Mouse (Mus musculus) heart, adult 2 months (tissue): ENCODE results near the gene Mrps9.

Experiments
- CTCF ChIP-seq: fragments of 200-600 bp; IDR thresholded peaks from 2 replicates; pipeline ENCODE4 v1.8.1; 2022; ENCODE audit warnings: antibody characterized with exemption, mild to moderate bottlenecking, moderate library complexity
- EP300 ChIP-seq: fragments of 200-500 bp; IDR thresholded peaks from 2 replicates; pipeline ENCODE4 v1.6.1; 2011; ENCODE audit warnings: low read depth, low read length, control low read depth; ENCODE audit not compliant: insufficient read depth
- POLR2A ChIP-seq: fragments of 200-500 bp; IDR thresholded peaks from 2 replicates; pipeline ENCODE4 v1.6.1; 2011; ENCODE audit warnings: mild to moderate bottlenecking, low read depth, low read length, control low read depth; ENCODE audit not compliant: insufficient read depth

DNA sequence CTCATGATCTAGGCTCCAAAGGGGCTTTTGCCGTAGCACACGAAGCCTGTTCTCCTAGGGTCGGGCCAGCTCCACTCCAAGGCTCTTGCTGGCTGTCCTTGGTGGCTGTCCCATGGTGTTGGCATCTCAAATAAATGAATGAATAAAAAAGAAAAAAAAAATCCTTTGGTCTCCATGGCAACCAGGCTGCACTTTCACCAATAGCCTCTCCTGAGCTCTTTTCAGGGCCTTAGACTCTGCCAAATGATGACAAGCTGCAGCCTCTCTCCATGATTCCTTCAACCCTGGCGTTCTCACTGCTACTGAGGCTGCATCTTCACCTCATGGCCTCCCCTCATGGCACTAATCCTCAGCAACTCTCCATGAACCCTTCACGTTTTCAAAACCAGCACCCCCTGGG is 72.9 kb downstream of the Mrps9 start:
- no peak for TF ChIP-seq CTCF
- no peak for TF ChIP-seq POLR2A
- TF ChIP-seq EP300: no peak
